Mouse (Mus musculus) spleen, adult 2 months (tissue): ENCODE results near the gene Pdia3.

Experiments
- CTCF ChIP-seq: fragments of 200-500 bp; IDR thresholded peaks from 2 replicates; pipeline ENCODE4 v1.5.1; 2011; ENCODE audit warnings: mild to moderate bottlenecking, inconsistent platforms; ENCODE audit not compliant: insufficient read depth, insufficient read length, insufficient replicate concordance; ENCODE audit errors: extremely low read depth
- POLR2A ChIP-seq: fragments of 200-500 bp; IDR thresholded peaks from 2 replicates; pipeline ENCODE4 v1.6.1; 2011; ENCODE audit warnings: low read depth, low read length, inconsistent platforms

DNA sequence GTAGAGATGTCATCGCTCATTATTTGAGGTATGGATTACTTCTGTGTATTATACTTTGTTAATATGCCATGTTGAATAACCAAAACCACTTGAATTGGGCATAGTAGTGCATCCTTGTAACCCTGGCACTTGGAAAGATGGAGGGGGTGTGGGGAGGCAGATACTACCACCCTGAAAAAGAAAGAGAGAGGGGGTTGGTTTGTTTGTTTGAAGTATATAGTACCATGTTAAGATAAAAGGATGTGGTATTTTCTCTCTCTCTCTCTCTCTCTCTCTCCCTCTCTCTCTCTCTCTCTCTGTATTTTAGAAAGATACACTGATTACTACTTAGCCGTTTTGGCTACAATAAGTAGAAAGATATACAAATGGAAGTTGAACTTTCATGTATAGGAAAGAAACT is 12.3 kb downstream of the Pdia3 start:
- TF ChIP-seq POLR2A (no peak), CTCF (no peak)
